Comparison of ENCODE assay signal across 22 mouse cellular contexts in genomic region chr2:144057735-144058134, GRCm38 (mm10). TPM values are rescaled to one million over a fixed set of nuclear protein-coding genes. Genes with fewer than 3 reads are reported as not detected.
DNase-seq lines count a peak whose midpoint lies in the region; ATAC-seq lines count a peak whose summit lies in the region.
"Had no signal": no experiment of that assay in that cellular context is flagged by ENCODE, and none has a peak within 500 bp of the region (broad histone marks: within the 10 kb centered on the region; RNA-seq: fewer than 3 reads in every experiment).

No protein-coding gene starts in this region.

- peak; percentile 19 to 38 for DNase-seq in cerebellum, postnatal 10 days
- no peak for DNase-seq in cerebellum, adult 9-10 months
- peak; percentile 60 for DNase-seq in brain, adult 2 months (ENCODE audit: low read depth, low spot score)
- no peak for DNase-seq in liver
- DNase-seq: adrenal gland, adult 2 months; adrenal gland, postnatal 10 days; adrenal gland, postnatal 25 days; cerebellum, adult 11-12 months; cerebellum, adult 9-11 months; forebrain, postnatal 0 days had no signal

- no peaks in the 10 kb centered on the region for H3K4me1 ChIP-seq in hindbrain, embryonic 16.5 days (ENCODE audit: control insufficient read depth, insufficient read depth, low read depth, low read length)
- no peaks in the 10 kb centered on the region for H3K4me1 ChIP-seq in hindbrain, embryonic 12.5 days
- H3K4me1 ChIP-seq: embryonic facial prominence, embryonic 10.5 days; embryonic facial prominence, embryonic 12.5 days; forebrain, embryonic 13.5 days; forebrain, embryonic 15.5 days had no signal

- no peak overlapping the region for H3K4me3 ChIP-seq in hindbrain, embryonic 16.5 days (ENCODE audit: low read length)
- no peak overlapping the region for H3K4me3 ChIP-seq in hindbrain, embryonic 12.5 days
- H3K4me3 ChIP-seq: embryonic facial prominence, embryonic 10.5 days; embryonic facial prominence, embryonic 12.5 days; forebrain, embryonic 13.5 days; forebrain, embryonic 15.5 days had no signal

- no peak overlapping the region for H3K4me2 ChIP-seq in hindbrain, embryonic 16.5 days (ENCODE audit: low read length)
- H3K4me2 ChIP-seq in hindbrain, embryonic 12.5 days (replicated peaks) = no peak overlapping the region
- H3K4me2 ChIP-seq: embryonic facial prominence, embryonic 12.5 days; forebrain, embryonic 13.5 days; forebrain, embryonic 15.5 days had no signal

- H3K36me3 ChIP-seq in hindbrain, embryonic 16.5 days (ENCODE audit: control insufficient read depth, insufficient read depth, low read length) = no peaks in the 10 kb centered on the region
- no peaks in the 10 kb centered on the region for H3K36me3 ChIP-seq in hindbrain, embryonic 12.5 days
- H3K36me3 ChIP-seq: embryonic facial prominence, embryonic 10.5 days; embryonic facial prominence, embryonic 12.5 days; forebrain, embryonic 15.5 days had no signal

- H3K27ac ChIP-seq in hindbrain, embryonic 16.5 days (ENCODE audit: low read depth, low read length) = no peak overlapping the region
- H3K27ac ChIP-seq in hindbrain, embryonic 12.5 days = no peak overlapping the region
- H3K27ac ChIP-seq: embryonic facial prominence, embryonic 10.5 days; embryonic facial prominence, embryonic 12.5 days; forebrain, embryonic 13.5 days; forebrain, embryonic 15.5 days had no signal

- H3K9me3 ChIP-seq in hindbrain, embryonic 16.5 days (ENCODE audit: control insufficient read depth, low read length) = no peaks in the 10 kb centered on the region
- H3K9me3 ChIP-seq in hindbrain, embryonic 12.5 days (replicated peaks) = no peaks in the 10 kb centered on the region
- H3K9me3 ChIP-seq: embryonic facial prominence, embryonic 10.5 days; embryonic facial prominence, embryonic 12.5 days; forebrain, embryonic 13.5 days; forebrain, embryonic 15.5 days had no signal

- 49% methylated on average over 2 of the region's 2 CpGs for WGBS in hindbrain, embryonic 16.5 days
- 77% methylated on average over 2 of the region's 2 CpGs for whole genome bisulfite sequencing in hindbrain, embryonic 12.5 days

- no peaks in the 10 kb centered on the region for H3K27me3 ChIP-seq in hindbrain, embryonic 16.5 days (replicated peaks; ENCODE audit: control insufficient read depth, insufficient read depth, low read length)
- H3K27me3 ChIP-seq in hindbrain, embryonic 12.5 days = no peaks in the 10 kb centered on the region
- H3K27me3 ChIP-seq: embryonic facial prominence, embryonic 12.5 days; forebrain, embryonic 13.5 days; forebrain, embryonic 15.5 days had no signal

- H3K9ac ChIP-seq in hindbrain, embryonic 16.5 days (ENCODE audit: low read depth, low read length) = no peak overlapping the region
- H3K9ac ChIP-seq in hindbrain, embryonic 12.5 days = no peak overlapping the region
- H3K9ac ChIP-seq: embryonic facial prominence, embryonic 12.5 days; forebrain, embryonic 13.5 days; forebrain, embryonic 15.5 days; forebrain, postnatal 0 days had no signal

- peak; percentile 58; the same call in 1 of the 2 replicates for ATAC-seq in hindbrain, embryonic 16.5 days
- ATAC-seq in hindbrain, embryonic 12.5 days (ENCODE audit: low FRiP score) = no peak
- ATAC-seq: forebrain, embryonic 13.5 days; forebrain, embryonic 15.5 days; forebrain, postnatal 0 days had no signal

RNA-seq across cellular contexts. Expression of gene Banf2, which starts 24.9 kb away (rescaled TPM):
- not detected in 2 replicates for polyA plus RNA-seq in hindbrain, embryonic 16.5 days (2015; fragmentation: Nextera tagmentation; extraction: Ambion mirVana)
- not detected in 2 replicates for polyA plus RNA-seq in hindbrain, embryonic 12.5 days (2016; fragmentation: Nextera tagmentation; extraction: Ambion mirVana)
- polyA plus RNA-seq: adrenal gland, adult 2 months; C2C12; cerebellum, adult 2 months; cortical plate, adult 2 months; embryonic facial prominence, embryonic 10.5 days; embryonic facial prominence, embryonic 12.5 days; embryonic facial prominence, embryonic 14.5 days; forebrain, embryonic 11.5 days; forebrain, embryonic 13.5 days; forebrain, embryonic 15.5 days; forebrain, postnatal 0 days; frontal cortex, adult 2 months had no signal

RNA-seq across cellular contexts. Expression of gene Rrbp1, which starts 46.7 kb away (rescaled TPM):
- 29.2 and 32.8 TPM in 2 replicates for polyA plus RNA-seq in hindbrain, embryonic 16.5 days (2015; fragmentation: Nextera tagmentation; extraction: Ambion mirVana)
- 60.7 and 61.6 TPM in 2 replicates for polyA plus RNA-seq in hindbrain, embryonic 12.5 days (2016; fragmentation: Nextera tagmentation; extraction: Ambion mirVana)

Comparison
In these comparisons a context has a peak if more than half of its experiments do, and no peak if none do; other contexts are left out.
1. DNase-seq: peak in cerebellum, postnatal 10 days (2 of 2) and brain, adult 2 months (single experiment); none in cerebellum, adult 9-10 months (single experiment) and liver (single experiment).